Mouse (Mus musculus): ENCODE measurements around the gene Setd5. TPM values are rescaled to one million over a fixed set of nuclear protein-coding genes. Genes with fewer than 3 reads are reported as not detected.
A peak's percentile ranks its signal among the peaks of the same experiment; 100 is the strongest.

Gene Setd5
- polyA plus RNA-seq, 1 experiment from 2014 or later, result 96.5 TPM

GRCm38 (mm10) chr6:113178286-113179194 lies 101.4 kb downstream of the Setd5 start:
- Histone ChIP-seq H3K4me1 (no peaks in the 10 kb centered on the region), H3K36me3 (no peaks in the 10 kb centered on the region), H3K27me3 (no peaks in the 10 kb centered on the region), H3K9me3 (0 out of 2 replicates have a peak, but pooled peaks cover 4% of the 10 kb centered on the region), H3K27ac (no peak overlapping the region), H3K4me2 (replicated peaks) (no peak overlapping the region), H3K4me3 (no peak overlapping the region), H3K9ac (no peak overlapping the region)
- no peak for ATAC-seq (ENCODE audit: low FRiP score, low read depth)
- 24% methylated on average over 14 of the region's 14 CpGs for WGBS

GRCm38 (mm10) chr6:113179195-113179733 lies 102.1 kb downstream of the Setd5 start:
- H3K4me2 ChIP-seq (replicated peaks), result no peak overlapping the region
- no peak overlapping the region for H3K27ac ChIP-seq
- no peaks in the 10 kb centered on the region for H3K4me1 ChIP-seq
- no peak overlapping the region for H3K9ac ChIP-seq
- H3K27me3 ChIP-seq, result no peaks in the 10 kb centered on the region
- no peak for ATAC-seq (ENCODE audit: low FRiP score, low read depth)
- no peaks in the 10 kb centered on the region for H3K36me3 ChIP-seq
- H3K9me3 ChIP-seq, result 0 out of 2 replicates have a peak, but pooled peaks cover 4% of the 10 kb centered on the region
- H3K4me3 ChIP-seq, result no peak overlapping the region
- 43% methylated on average over 4 of the region's 4 CpGs for WGBS

- H3K4me3 ChIP-seq, result no peak overlapping the region
- H3K27me3 ChIP-seq, result no peaks in the 10 kb centered on the region
- H3K4me1 ChIP-seq, result no peaks in the 10 kb centered on the region
- WGBS, result 80% methylated on average over 9 of the region's 9 CpGs
- no peak overlapping the region for H3K27ac ChIP-seq
- no peaks in the 10 kb centered on the region for H3K9me3 ChIP-seq
- no peak for ATAC-seq (ENCODE audit: low FRiP score, low read depth)
- no peak overlapping the region for H3K4me2 ChIP-seq (replicated peaks)
- no peak overlapping the region for H3K9ac ChIP-seq
- no peaks in the 10 kb centered on the region for H3K36me3 ChIP-seq
These were observed 107.0 kb downstream of the Setd5 start for GRCm38 (mm10) chr6:113184163-113184562.

GRCm38 (mm10) chr6:113184866-113185525 lies 107.8 kb downstream of the Setd5 start:
- no peaks in the 10 kb centered on the region for H3K4me1 ChIP-seq
- no peaks in the 10 kb centered on the region for H3K9me3 ChIP-seq
- no peak overlapping the region for H3K4me2 ChIP-seq (replicated peaks)
- H3K36me3 ChIP-seq, result no peaks in the 10 kb centered on the region
- no peaks in the 10 kb centered on the region for H3K27me3 ChIP-seq
- H3K27ac ChIP-seq, result no peak overlapping the region
- WGBS, result 79% methylated on average over 21 of the region's 21 CpGs
- no peak overlapping the region for H3K9ac ChIP-seq
- no peak for ATAC-seq (ENCODE audit: low FRiP score, low read depth)
- no peak overlapping the region for H3K4me3 ChIP-seq

GRCm38 (mm10) chr6:113193765-113194460 lies 116.7 kb downstream of the Setd5 start:
- peak overlapping the region; percentile 19; the same call in 1 of the 2 replicates for H3K4me3 ChIP-seq
- no peaks in the 10 kb centered on the region for H3K36me3 ChIP-seq
- peak overlapping the region; percentile 74 for H3K4me2 ChIP-seq (replicated peaks)
- ATAC-seq (ENCODE audit: low FRiP score, low read depth), result 0 out of 2 replicates have a peak, but pooled peaks have one; percentile 19
- peaks cover 13% of the 10 kb centered on the region for H3K4me1 ChIP-seq
- 3% methylated on average over 46 of the region's 46 CpGs for WGBS
- H3K9me3 ChIP-seq, result no peaks in the 10 kb centered on the region
- peaks cover 63% of the 10 kb centered on the region for H3K27me3 ChIP-seq
- H3K9ac ChIP-seq, result no peak overlapping the region
- H3K27ac ChIP-seq, result no peak overlapping the region

GRCm38 (mm10) chr6:113194517-113194840 lies 117.3 kb downstream of the Setd5 start:
- Histone ChIP-seq H3K27me3 (peaks cover 63% of the 10 kb centered on the region), H3K4me2 (replicated peaks) (peak overlapping the region; percentile 74), H3K4me1 (peaks cover 13% of the 10 kb centered on the region), H3K36me3 (no peaks in the 10 kb centered on the region), H3K9me3 (no peaks in the 10 kb centered on the region), H3K4me3 (peak overlapping the region; percentile 49), H3K27ac (no peak overlapping the region), H3K9ac (no peak overlapping the region)
- WGBS, result 4% methylated on average over 5 of the region's 5 CpGs
- no peak for ATAC-seq (ENCODE audit: low FRiP score, low read depth)

GRCm38 (mm10) chr6:113194841-113195595 lies 117.9 kb downstream of the Setd5 start, which contains the start of gene Lhfpl4:
TSS of gene Lhfpl4 (minus strand) at chr6:113195384.
- Histone ChIP-seq H3K4me2 (replicated peaks) (peak within 1 kb of the TSS; percentile 74), H3K9me3 (no peaks in the 10 kb centered on the region), H3K36me3 (no peaks in the 10 kb centered on the region), H3K9ac (peak within 1 kb of the TSS; percentile 25), H3K4me3 (peak within 1 kb of the TSS; percentile 49), H3K27ac (no peak within 1 kb of the TSS), H3K27me3 (peaks cover 63% of the 10 kb centered on the region), H3K4me1 (peaks cover 13% of the 10 kb centered on the region)
- under 1% methylated on average over 48 of the region's 66 CpGs for WGBS
- ATAC-seq (ENCODE audit: low FRiP score, low read depth), result no peak

- no peaks in the 10 kb centered on the region for H3K9me3 ChIP-seq
- peak overlapping the region; percentile 74 for H3K4me2 ChIP-seq (replicated peaks)
- no peaks in the 10 kb centered on the region for H3K36me3 ChIP-seq
- WGBS, result 17% methylated on average over 9 of the region's 9 CpGs
- H3K4me1 ChIP-seq, result peaks cover 13% of the 10 kb centered on the region
- H3K4me3 ChIP-seq, result peak overlapping the region; percentile 49
- no peak overlapping the region for H3K9ac ChIP-seq
- peaks cover 63% of the 10 kb centered on the region for H3K27me3 ChIP-seq
- no peak overlapping the region for H3K27ac ChIP-seq
- ATAC-seq (ENCODE audit: low FRiP score, low read depth), result no peak
These were observed 118.4 kb downstream of the Setd5 start for GRCm38 (mm10) chr6:113195596-113195992.

Other genes starting within 250 kb of the Setd5 start
- gene Srgap3, start 130.1 kb upstream of the Setd5 start, polyA plus RNA-seq (2015; fragmentation: Nextera tagmentation; extraction: Ambion mirVana), result 6.9 and 7.0 TPM in 2 replicates
- gene Thumpd3, start 31.1 kb upstream of the Setd5 start, polyA plus RNA-seq (2015; fragmentation: Nextera tagmentation; extraction: Ambion mirVana), result 42.3 and 44.1 TPM in 2 replicates
- 0.80 and 1.1 TPM in 2 replicates for gene Lhfpl4, start 118.0 kb downstream of the Setd5 start, polyA plus RNA-seq (2015; fragmentation: Nextera tagmentation; extraction: Ambion mirVana)
- gene Mtmr14, start 160.5 kb downstream of the Setd5 start, polyA plus RNA-seq (2015; fragmentation: Nextera tagmentation; extraction: Ambion mirVana), result 34.8 and 37.8 TPM in 2 replicates
- 0.32 and 0.38 TPM in 2 replicates for gene Cpne9, start 204.9 kb downstream of the Setd5 start, polyA plus RNA-seq (2015; fragmentation: Nextera tagmentation; extraction: Ambion mirVana)
- 19.2 and 19.3 TPM in 2 replicates for gene Brpf1, start 229.8 kb downstream of the Setd5 start, polyA plus RNA-seq (2015; fragmentation: Nextera tagmentation; extraction: Ambion mirVana)
- 14.7 and 15.7 TPM in 2 replicates for gene Ogg1, start 249.6 kb downstream of the Setd5 start, polyA plus RNA-seq (2015; fragmentation: Nextera tagmentation; extraction: Ambion mirVana)

Data from limb, embryonic 13.5 days (tissue).